Mouse (Mus musculus): ENCODE measurements at regions not wholly inside any gene's neighbourhood (a gene's known extent, or its start where the extent isn't known, plus 50 kb on each side); places are given as distances from the start of the nearest gene placed in this dataset.

DNA sequence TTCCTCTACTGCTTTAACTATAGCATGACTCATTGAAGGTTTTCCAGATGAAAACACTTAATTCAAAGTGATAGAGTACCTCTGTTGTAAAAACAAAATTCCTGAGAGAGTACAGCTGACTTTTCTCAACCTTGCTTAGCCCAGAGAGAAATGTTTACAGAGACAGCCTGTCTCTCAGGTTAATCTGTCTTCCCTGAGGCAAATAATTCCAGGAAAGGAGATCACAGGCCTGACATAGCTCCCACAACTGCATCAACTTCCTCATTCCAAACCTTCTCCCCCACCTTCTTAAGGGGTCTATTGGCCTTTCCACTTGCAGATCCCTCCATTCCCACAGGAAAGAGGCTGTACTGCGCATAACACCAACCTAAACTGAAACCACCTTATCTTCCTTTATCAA is 586.1 kb upstream of the Impad1 start:
- peak; percentile 6 for DNase-seq (ENCODE audit: low spot score)

DNA sequence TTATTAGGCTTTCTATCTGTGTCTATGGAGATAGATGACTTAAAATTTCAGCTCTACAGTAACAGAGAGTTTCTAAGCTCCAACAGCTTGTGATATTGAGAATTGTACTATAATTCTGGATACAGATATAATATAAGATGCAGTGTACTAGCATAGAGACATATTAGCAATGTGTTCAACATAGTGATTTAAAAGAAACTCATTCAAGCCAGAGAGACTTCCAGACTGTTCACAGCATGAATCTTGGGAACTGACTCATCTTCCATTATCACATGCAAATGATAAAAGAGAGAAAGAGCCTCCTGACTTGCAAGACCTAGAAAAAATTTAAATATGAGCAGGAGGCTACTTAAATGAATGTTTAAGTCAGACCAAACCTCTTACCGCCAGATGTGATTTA is 565.1 kb upstream of the Impad1 start:
- no peak for DNase-seq (ENCODE audit: low spot score)

DNA sequence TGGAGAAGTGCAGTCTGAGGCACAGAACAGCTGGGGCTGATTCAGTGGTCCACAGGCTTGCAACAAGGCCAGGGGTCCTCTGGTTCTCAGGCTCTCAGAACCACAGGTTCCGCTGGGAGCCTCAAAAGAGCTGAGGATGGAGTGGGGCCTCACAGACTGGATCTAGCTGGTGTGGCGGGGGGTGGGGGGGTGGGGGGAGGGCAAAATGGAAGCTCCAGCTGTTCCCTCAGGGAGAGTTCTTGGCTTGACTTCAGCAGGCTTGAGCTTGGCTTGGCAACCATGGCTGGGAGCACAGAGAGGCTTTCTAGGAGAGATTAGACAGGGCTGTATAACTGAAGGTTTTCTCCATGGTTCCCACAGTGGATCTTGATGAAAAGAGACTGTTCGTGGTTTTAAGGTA is 553.1 kb upstream of the Impad1 start:
- no peak for DNase-seq (ENCODE audit: low spot score)

DNA sequence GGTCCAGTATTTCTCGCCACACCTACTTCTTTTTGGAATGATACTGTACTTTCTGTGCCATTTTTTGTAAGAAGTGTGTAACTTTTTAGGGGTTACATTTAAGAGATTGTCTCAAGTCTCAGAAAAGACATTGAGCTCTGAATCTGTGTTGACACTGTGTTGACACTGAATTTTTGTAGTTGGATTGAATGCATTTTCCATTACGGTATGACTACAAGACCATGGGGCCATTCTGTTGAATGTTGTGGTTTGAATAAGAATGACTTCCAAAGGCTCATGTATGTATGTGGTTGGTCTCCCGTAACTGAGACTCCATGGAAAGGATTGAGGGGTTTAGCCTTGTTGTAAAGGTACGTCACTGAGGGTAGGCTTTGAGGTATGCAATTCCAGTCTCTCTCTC is 551.6 kb upstream of the Impad1 start:
- DNase-seq (ENCODE audit: low spot score), result no peak

DNA sequence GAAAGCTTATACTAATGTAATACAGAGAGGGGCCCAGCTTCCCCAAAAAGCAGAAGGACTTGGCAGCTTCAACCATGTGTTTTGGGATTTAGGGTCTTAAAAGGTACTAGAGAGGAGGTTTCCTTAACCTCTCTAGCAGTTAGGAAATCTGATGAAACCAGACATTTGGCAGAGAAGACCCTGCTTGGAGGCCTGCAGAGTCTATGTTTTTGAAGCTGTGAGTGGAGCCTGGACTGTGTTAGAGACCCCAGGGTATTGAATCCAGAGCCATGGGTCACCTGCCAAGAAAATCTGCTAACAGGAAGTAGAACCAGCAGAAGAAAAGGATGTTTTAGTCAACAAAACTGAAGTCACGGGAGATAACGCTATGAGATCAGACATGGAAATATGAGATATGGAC is 551.2 kb upstream of the Impad1 start:
- DNase-seq (ENCODE audit: low spot score), result no peak

DNA sequence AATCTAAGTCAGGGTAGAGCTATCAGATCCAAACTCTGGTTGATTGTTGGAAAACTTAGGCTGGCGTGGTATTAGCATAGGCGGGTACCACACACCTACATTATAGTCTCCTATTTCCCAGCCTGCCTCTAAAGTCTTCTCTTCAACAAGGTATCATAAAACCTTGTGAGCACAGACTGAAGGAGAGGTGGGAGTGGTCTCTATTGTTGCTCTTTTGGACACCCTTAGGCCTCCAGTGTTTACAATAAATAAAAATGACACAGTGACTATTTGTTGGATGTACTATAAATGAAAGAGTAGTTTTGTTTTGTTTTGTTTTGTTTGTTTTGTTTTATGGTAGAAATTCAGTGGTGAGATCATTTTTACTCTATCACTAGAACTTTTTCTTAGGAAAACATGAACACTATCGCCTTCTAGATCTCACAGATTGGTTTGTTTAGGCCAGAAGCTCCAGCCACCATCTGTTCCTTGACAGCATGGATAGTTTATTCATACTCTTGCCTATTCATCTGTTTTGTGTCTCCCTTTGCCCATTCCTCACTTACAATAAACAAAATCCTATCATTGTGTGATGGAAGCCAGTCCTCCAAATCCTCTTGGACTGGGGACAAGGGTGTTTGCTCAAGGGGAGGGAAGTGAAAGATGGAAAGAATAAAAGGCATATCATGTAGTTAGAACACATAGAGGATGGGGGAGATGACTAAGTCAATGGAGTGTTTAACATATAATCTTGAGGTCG is 544.2 kb upstream of the Impad1 start:
- DNase-seq (ENCODE audit: low spot score), result no peak

DNA sequence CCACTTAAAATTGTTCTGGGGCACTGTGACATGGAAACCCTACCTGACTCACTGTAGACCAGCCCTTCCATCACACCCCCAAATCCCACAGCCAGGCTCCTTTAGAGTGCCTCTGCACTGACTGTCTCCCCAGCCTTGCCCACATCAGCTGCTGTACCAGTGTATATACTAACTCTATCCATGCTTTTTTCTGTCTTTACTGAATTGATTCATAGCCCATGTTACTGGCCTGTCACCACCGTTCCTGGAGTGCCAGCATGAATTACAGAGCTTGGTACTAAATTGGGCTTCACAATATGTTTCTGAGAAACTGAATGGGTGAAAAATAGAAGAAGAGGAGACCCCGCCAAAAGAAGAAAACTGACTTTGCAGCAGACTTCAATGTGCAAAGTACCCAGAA is 541.9 kb upstream of the Impad1 start:
- DNase-seq (ENCODE audit: low spot score), result no peak

DNA sequence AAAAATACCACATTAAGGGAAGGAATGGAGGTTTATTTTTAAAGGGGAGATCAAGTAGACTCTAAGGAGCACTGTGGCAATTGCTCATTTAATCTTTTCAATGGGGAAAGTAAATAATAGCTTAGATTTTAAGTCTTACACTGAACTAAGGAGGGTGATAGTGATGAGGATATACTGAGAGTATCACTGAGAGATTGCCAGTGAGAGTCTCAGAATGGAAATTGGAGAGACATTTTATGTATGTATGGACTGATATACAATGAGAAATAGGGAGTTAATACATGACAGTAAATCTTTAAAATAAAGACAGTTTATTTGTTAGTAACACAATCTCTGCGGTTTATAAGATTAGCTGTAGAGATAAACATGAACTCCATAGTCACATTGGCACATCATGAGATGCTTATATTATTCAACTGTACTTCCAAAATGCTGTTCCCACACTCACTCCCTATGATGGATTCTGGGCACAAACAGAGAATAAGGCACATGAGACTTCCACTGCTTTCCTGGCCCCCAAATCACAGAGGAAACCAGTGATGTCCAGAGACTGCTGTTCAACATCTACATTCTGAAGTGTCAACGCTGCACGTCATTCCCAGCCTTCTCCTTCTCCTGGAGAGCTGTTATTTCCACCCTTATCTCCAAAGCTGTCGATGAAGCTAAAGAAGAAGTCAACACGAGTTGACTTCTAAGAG is 535.5 kb upstream of the Impad1 start:
- DNase-seq (ENCODE audit: low spot score), result no peak

DNA sequence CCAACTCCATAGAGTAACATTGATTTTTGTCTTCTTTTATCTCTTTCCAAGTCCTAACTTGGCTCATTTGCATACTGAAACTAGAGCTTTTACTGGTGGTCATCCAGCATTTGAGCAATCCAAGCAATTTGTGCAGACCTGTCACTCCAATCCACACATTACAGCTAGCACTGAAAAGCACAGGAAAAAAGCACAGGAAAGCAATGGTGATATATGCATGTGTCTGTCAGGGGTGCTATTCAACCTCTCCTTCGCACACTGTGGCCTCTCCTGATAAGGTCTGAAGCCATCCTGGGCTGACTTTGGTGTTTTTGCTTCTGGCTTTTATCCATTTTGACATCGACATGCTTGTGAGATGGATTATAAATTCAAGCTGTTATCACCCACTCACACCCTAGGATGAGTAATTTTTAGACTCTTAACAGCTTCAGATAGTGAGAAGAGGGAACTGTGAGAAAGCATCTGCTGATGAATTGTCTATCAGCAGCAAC is 534.1 kb upstream of the Impad1 start:
- DNase-seq (ENCODE audit: low spot score), result no peak

DNA sequence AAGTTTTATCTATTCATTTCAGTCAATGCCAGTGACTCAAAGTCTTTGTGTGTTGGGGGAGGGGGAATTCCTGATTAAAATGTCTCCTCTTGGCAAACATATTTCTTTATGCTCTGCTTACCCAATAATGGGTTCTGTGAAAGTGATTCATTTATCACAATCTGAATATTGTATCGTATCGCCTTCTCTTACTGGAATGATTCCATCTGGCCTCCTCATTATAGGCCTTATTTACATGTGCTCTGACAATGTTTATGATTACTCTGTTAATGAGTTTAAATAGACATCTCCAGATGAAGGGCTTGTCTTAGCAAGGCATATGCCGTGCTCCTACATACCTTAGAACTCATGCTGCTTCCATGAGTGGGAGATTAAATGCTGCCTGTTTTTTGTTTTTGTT is 508.3 kb upstream of the Impad1 start:
- DNase-seq (ENCODE audit: low spot score), result no peak

DNA sequence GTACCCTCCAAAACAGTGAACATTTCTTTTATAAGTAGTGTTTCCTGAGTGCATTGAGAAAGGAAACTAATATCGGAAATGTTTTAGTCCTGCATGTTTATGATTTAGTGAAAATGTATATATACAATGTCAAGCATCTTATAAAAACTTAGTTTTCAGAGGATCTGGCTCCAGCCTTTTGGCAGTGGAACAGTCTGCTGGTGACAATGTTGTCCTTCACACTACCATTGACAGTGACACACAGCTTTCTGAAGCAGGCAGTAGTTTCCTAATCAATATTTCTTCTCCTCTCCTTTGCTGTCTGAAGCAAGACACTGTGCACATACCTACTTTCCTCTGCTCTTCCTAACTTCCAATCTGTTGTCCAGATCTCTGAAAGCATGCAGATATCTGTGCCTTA is 507.9 kb upstream of the Impad1 start:
- DNase-seq (ENCODE audit: low spot score), result no peak

DNA sequence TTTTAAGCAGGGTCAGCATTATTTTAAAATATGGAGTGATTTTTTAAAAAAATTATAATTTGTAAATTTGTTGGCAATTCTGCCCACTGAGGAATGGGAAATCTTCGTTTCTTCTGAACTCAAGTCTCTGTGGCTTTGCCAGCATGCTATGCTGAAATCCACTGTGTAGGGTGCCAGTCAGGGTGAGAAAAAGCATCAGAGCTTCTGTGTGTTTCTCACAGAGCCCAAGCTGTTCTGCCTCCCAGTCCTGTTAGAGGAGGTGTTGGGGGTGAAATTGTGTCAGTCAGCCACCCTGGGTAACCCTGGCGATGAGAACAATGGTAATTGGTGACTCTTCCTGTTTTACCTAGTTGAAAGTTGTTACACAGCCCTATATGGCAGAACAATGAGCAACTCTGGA is 506.1 kb upstream of the Impad1 start:
- DNase-seq (ENCODE audit: low spot score), result no peak

DNA sequence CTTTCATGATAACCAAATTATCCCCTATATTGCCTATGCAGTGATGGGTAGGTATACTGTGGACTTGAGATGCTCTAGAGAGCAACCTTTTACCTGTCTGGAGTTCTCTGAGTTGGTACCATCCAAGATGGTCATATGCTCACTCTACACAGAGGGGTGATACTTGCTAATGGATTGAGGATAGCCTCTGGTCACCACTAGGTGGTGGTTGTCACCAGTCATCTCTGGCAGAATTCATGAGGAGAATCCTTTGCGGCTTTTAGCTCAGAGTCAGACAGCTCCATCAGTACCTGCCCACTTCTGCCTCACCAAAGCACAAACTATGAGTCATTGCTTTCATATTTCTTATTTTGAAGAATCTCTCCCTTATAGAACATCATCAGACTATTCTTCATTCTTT is 500.9 kb upstream of the Impad1 start:
- DNase-seq (ENCODE audit: low spot score), result no peak

DNA sequence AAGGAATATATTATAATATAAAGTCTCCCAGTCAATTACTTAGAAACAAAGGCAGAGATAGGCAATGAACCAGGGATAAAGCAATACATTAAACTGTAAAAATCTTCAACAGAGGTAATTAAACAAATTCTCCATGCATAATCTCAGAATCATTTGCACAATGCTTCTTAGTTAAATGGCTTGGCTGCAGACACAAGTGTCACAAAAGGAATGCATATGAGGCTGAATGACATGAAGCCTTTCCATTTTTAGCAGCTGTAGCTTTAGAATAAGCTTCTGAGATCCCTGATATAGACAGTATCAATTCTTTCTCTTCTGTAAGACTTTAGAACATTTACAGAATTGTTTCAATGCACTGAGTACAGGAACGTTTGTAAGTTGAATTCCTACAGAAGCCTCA is 483.0 kb upstream of the Impad1 start:
- DNase-seq (ENCODE audit: low spot score), result no peak
